Mouse (Mus musculus) liver, embryonic 14.5 days (tissue): ENCODE measurements around the gene Uchl4. TPM values are rescaled to one million over a fixed set of nuclear protein-coding genes. Genes with fewer than 3 reads are reported as not detected.

Experiments
- ATAC-seq: fragments of 200-750 bp; cut with Nextera tagmentation; 2 replicates; pipeline ENCODE4 v1.8.0; 2017; ENCODE audit warnings: moderate number of reproducible peaks, mild to moderate bottlenecking, moderate library complexity; ENCODE audit not compliant: insufficient read depth
- DNase-seq, 3 experiments: peaks; one replicate each; pipeline ENCODE4 v3.0.0-alpha.2; 2012 to 2013; ENCODE audit warnings: low read depth in 3 of 3, low spot score in 3 of 3
- H3K27ac ChIP-seq: fragments of 300-500 bp; sonication (generic); 2 replicates; pipeline ENCODE4 v1.5.1; 2014; ENCODE audit warnings: moderate library complexity, mild to moderate bottlenecking, control low read depth, inconsistent platforms
- H3K27me3 ChIP-seq: fragments of 300-500 bp; sonication (generic); 2 replicates; pipeline ENCODE4 v1.6.1; 2014; ENCODE audit warnings: mild to moderate bottlenecking, low read length, moderate library complexity; ENCODE audit not compliant: control insufficient read depth, insufficient read depth
- H3K36me3 ChIP-seq: fragments of 300-500 bp; sonication (generic); replicated peaks from 2 replicates; pipeline ENCODE4 v1.6.1; 2014; ENCODE audit warnings: low read depth; ENCODE audit not compliant: control insufficient read depth, insufficient read depth
- H3K4me1 ChIP-seq, 2 experiments: fragments of 200-500 bp in 1 of 2; fragments of 300-500 bp in 1 of 2; sonication (generic) in 1 of 2; replicated peaks; 2 replicates each; pipeline ENCODE4 v1.6.1; 2012 to 2014; ENCODE audit warnings: antibody characterized with exemption in 1 of 2, inconsistent platforms in 1 of 2, low read length in 1 of 2; ENCODE audit not compliant: control insufficient read depth in 2 of 2, insufficient read depth in 2 of 2
- H3K4me2 ChIP-seq: fragments of 300-500 bp; sonication (generic); 2 replicates; pipeline ENCODE4 v1.6.1; 2014; ENCODE audit warnings: low read depth, mild to moderate bottlenecking, control low read depth, moderate library complexity
- H3K4me3 ChIP-seq, 2 experiments: fragments of 200-500 bp in 1 of 2; fragments of 300-500 bp in 1 of 2; sonication (generic) in 1 of 2; 2 replicates each; pipeline ENCODE4 v1.5.1; 2012 to 2014; ENCODE audit warnings: low read depth in 2 of 2, low read length in 2 of 2, mild to moderate bottlenecking in 2 of 2, control low read depth in 1 of 2, inconsistent platforms in 1 of 2, moderate library complexity in 1 of 2; ENCODE audit not compliant: insufficient read depth in 1 of 2
- H3K9ac ChIP-seq: fragments of 300-500 bp; sonication (generic); replicated peaks from 2 replicates; pipeline ENCODE4 v1.6.1; 2014; ENCODE audit warnings: mild to moderate bottlenecking, control low read depth, moderate library complexity
- H3K9me3 ChIP-seq: fragments of 300-500 bp; sonication (generic); 2 replicates; pipeline ENCODE4 v1.6.1; 2016; ENCODE audit warnings: low read length, mixed read lengths; ENCODE audit not compliant: control insufficient read depth
- CTCF ChIP-seq: IDR thresholded peaks from 2 replicates; pipeline ENCODE4 v1.5.1; 2016; ENCODE audit warnings: antibody characterized with exemption, low read depth, control low read depth
- EP300 ChIP-seq: IDR thresholded peaks from 2 replicates; pipeline ENCODE4 v1.6.1; 2016; ENCODE audit warnings: antibody characterized with exemption, low read depth
- WGBS: fragments of 180-500 bp; shearing (Covaris S2); extraction: QIAGEN DNeasy Blood & Tissue Kit; methylation state at CpG from one replicate; pipeline ENCODE4 v1.1.7; 2014; ENCODE audit not compliant: insufficient replicate concordance; 5-methylcytosine and 5-hydroxymethylcytosine counted together
- polyA plus RNA-seq, 2 experiments: library from polyadenylated mRNA; depleted of rRNA in 1 of 2; stranded (reverse) in 1 of 2; unstranded in 1 of 2; fragments of >200 nt; fragmentation: Nextera tagmentation in 1 of 2; extraction: Ambion mirVana in 1 of 2; gene quantifications; 2 replicates each; pipeline versions ENCODE4 v1.2.1 to v1.2.3; 2012 to 2014

Gene Uchl4
- polyA plus RNA-seq, 2 experiments: 0.13 to 0.77 TPM

DNA sequence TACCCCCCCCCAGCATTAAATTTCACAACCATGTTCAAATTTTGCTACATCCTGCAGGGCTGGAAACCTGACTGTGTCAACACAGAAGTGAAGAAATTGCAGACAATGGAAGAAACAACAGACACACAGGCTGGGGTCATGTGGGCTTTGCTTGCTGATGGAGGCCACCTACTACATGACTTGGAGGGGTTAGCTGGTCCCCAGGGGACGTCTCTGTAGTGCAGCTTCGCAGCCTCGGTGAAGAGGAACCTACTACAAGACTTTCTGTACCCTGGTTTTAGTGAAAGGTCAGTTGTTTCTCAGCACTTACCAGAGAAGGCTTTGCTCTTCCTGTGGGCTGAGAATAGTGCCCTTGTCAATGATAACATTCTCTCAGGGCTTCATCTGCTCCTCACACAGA is 36.2 kb downstream of the Uchl4 start:
- DNase-seq: no peak
- H3K36me3 ChIP-seq: no peaks in the 10 kb centered on the region
- no peak overlapping the region for H3K4me3 ChIP-seq
- no peaks in the 10 kb centered on the region for H3K27me3 ChIP-seq
- H3K4me2 ChIP-seq: no peak overlapping the region
- WGBS: 36% methylated on average over 3 of the region's 3 CpGs
- no peaks in the 10 kb centered on the region for H3K4me1 ChIP-seq
- H3K9ac ChIP-seq: no peak overlapping the region
- no peak overlapping the region for H3K27ac ChIP-seq
- ATAC-seq: no peak
- TF ChIP-seq EP300: no peak
- TF ChIP-seq CTCF: no peak
- H3K9me3 ChIP-seq: no peaks in the 10 kb centered on the region

DNA sequence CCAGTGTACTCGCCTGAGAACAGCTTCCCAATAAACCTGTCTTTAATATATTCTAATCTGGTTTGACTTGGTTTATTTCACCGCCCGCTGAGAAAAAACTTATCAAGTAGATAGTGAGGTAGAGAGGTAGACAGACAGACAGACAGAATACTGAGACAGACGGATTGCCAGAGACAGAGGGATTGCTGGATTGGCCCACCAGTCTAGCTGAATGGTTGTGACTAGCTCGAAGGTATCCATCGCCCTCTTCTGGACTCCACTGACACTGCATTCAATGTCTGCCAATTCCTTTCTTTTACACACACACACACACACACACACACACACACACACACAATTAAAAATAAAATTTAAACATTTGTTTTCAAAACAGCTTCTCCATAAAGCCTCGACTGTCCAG is 37.6 kb downstream of the Uchl4 start:
- Histone ChIP-seq H3K4me2 (no peak overlapping the region), H3K9ac (no peak overlapping the region), H3K36me3 (no peaks in the 10 kb centered on the region), H3K27ac (no peak overlapping the region), H3K9me3 (no peaks in the 10 kb centered on the region), H3K4me1 (no peaks in the 10 kb centered on the region), H3K4me3 (no peak overlapping the region), H3K27me3 (no peaks in the 10 kb centered on the region)
- 30% methylated on average over 7 of the region's 7 CpGs for WGBS
- DNase-seq: no peak
- no peak for TF ChIP-seq EP300
- peak; percentile 67 for TF ChIP-seq CTCF
- no peak for ATAC-seq

DNA sequence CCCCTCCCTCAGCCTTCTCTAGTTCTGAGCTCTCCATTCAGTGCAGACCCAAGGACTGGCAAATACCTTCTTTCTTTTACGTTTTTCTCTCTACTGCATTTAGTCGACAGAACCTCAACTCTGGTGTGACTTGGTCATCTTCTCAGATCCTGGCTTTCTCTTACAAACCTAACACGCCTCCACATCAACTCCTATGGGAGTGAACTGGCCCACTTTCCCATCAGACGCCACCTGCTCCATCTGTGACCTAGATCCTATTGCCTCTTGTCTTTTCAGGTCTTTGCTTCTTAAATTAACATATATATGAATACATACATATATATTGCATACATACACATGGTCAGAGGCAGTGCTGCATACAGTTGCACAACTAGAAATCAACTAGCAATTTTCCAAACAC is 38.8 kb downstream of the Uchl4 start:
- no peak for DNase-seq
- Histone ChIP-seq H3K27me3 (no peaks in the 10 kb centered on the region), H3K9ac (no peak overlapping the region), H3K27ac (no peak overlapping the region), H3K4me3 (no peak overlapping the region), H3K4me1 (no peaks in the 10 kb centered on the region), H3K36me3 (no peaks in the 10 kb centered on the region), H3K4me2 (no peak overlapping the region), H3K9me3 (no peaks in the 10 kb centered on the region)
- no peak for ATAC-seq
- no peak for TF ChIP-seq CTCF
- TF ChIP-seq EP300: no peak
- WGBS: 52% methylated on average over 4 of the region's 4 CpGs

DNA sequence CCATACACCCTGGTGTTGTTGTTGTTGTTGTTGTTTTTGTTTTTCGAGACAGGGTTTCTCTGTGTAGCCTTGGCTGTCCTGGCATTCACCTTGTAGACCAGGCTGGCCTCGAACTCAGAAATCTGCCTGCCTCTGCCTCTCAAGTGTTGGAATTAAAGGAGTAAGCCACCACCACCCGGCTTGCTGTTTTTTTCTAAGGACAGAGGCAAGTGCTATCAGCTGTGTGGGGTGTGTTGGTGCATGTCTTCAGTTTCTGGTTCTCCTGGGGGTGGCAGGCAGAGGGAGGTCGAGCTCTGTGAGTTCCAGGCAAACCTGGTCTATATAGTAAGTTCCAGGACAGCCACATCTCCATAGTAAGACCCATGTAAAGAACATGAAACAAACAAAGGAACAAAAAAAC is 39.3 kb downstream of the Uchl4 start:
- Histone ChIP-seq H3K27me3 (no peaks in the 10 kb centered on the region), H3K36me3 (no peaks in the 10 kb centered on the region), H3K4me1 (no peaks in the 10 kb centered on the region), H3K9ac (no peak overlapping the region), H3K4me2 (no peak overlapping the region), H3K9me3 (no peaks in the 10 kb centered on the region), H3K27ac (no peak overlapping the region), H3K4me3 (no peak overlapping the region)
- TF ChIP-seq CTCF (no peak), EP300 (no peak)
- WGBS: 61% methylated on average over 4 of the region's 4 CpGs
- ATAC-seq (no peak), DNase-seq (no peak)

DNA sequence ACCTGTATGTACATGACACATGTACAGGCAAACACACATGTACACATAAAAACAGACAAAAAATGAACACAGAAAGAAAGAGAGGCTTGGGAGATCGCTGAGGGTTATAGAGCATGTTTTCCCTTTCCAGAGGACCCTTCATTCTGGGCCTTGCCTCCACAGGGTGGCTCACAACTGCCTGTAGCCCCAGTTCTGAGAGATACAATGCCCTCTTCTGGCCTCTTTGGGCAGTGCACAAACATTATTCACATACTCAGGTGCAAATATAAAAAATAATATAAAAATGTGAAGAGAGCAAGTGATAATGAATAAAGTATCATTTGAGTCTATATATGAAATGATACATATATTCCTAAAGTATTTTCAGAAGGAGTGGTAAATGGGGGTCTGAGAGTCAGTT is 39.9 kb downstream of the Uchl4 start:
- H3K27me3 ChIP-seq: no peaks in the 10 kb centered on the region

More for the DNA sequence above, 39.9 kb downstream of the Uchl4 start:
- DNase-seq (no peak), ATAC-seq (no peak)
- H3K27ac ChIP-seq: no peak overlapping the region
- H3K4me1 ChIP-seq: no peaks in the 10 kb centered on the region
- no peaks in the 10 kb centered on the region for H3K9me3 ChIP-seq
- no peak overlapping the region for H3K4me2 ChIP-seq
- no peak for TF ChIP-seq EP300
- TF ChIP-seq CTCF: peak; percentile 54
- H3K36me3 ChIP-seq: no peaks in the 10 kb centered on the region
- 57% methylated on average over 1 of the region's 1 CpGs for WGBS
- no peak overlapping the region for H3K4me3 ChIP-seq
- no peak overlapping the region for H3K9ac ChIP-seq
